Mouse (Mus musculus) CD4-positive, CD25-positive, alpha-beta regulatory T cell, adult 2 months (primary cell): ENCODE data around the gene Olfr1065.
"Not testable (repeated sequence)": the region's sequence is repeated elsewhere in the genome, so short reads cannot be mapped to it uniquely, and the experiment has no call there.

Experiments used
- DNase-seq: peaks from one replicate; pipeline ENCODE4 v3.0.0-alpha.2; 2012; ENCODE audit warnings: low read depth, low spot score

Gene Olfr1065

DNA sequence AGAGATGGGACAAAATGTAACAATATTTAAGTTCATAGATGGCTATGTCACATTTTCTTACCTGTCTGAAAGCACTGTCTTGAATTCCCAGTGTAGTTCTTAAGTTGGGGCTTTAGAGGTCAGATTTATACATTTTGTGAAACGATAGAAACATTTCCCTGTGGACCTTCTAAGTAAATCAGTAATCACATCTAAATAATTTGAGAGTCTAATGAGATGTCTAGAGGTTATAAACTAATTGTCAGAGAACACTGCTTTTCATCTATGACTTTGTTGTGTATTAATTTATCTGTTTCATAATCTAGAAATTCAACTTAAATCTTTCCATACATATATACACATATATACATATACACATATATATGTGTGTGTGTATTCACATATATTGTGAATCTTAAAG, at the start of gene Olfr1065:
Olfr1065 (minus strand) TSS at position 101 of the 400 bp plus-strand sequence.
- not testable (repeated sequence) for DNase-seq

DNA sequence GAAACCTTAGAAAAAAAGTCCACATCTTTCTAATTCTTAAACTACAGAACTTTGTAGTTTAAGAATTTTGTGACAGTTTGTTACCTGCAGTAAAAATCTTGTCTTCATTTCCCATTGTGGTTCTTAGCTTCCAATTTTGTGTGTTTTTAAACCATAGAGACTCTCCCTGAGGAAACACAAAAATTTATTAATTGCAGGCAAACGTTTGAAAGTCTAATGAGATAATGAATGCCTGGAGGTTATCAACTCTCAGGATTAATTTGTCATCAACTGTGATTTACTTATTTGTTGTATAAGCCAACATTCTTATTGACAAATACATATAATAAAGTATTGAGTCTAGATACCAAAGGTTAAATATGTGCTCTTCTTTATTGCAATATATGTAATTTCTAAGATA, 36.9 kb upstream of the Olfr1065 start, which contains the start of gene Olfr228:
Olfr228 (minus strand) TSS at position 101 of the 400 bp plus-strand sequence.
- no peak for DNase-seq

DNA sequence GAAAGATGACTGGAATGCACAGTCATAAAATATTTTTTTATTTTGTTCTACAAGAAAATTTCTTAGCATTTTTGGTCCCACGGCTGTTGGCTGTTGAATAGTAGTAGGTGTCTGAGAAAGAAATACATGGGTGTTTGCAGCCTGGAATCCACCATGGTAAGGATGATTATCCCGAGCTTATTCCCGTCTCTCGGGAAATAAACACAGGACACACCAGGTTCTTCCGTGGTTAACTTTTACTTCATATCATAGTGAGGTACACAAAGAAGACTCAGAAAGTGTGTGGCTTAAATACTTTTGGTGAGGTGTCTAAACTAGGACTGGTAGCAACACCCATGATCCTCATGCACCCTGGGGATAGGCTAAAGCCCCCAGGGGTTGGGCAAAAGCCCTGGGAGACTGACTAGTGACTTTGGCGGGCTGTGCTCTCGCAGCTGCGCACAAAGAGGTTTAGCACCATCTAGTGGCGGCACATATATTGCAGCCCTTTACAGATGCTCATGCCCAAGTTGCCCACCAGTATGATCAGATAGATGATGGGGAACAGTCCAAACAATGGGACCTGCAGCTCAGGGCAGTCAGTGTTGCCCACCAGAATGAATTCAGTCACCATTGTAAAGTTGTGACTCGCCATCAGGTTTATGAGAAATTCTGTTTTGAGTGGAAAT, 14.2 kb upstream of the Olfr1065 start:
- DNase-seq = peak; percentile 10

DNA sequence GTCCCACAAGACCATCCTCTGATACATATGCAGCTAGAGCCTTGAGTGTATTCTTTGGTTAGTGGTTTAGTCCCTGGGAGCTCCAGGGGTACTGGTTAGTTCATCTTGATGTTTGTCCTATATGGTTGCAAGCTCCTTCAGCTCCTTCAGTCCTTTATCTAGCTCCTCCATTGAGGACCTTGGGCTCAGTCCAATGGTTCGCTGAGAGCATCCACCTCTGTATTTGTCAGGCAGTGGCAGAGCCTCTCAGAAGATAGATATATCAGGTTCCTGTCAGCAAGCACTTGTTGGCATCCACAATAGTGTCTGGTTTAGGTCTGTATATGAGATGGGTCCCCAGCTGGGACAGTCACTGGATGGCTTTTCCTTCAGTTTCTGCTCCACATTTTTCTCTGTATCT, 10.0 kb upstream of the Olfr1065 start:
- no peak for DNase-seq

DNA sequence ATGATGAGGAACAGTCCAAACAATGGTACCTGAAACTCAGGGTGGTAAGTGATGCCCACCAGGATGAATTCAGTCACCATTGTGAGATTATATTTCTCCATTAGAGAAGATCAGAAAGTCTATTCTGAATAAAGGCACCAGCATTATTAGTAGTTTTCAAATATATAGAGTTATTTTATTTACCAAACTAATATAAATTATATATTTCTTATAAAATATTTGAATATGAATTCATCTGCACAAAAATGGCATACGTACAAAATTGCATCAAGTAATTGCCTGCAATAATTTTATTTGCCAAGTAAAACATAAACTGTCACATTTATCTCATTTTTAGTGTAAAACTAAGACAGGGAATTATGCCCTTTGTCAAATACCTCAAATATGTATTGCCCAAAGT, 5.8 kb upstream of the Olfr1065 start, which contains the start of gene Olfr1066:
Olfr1066 (minus strand) TSS at position 101 of the 400 bp plus-strand sequence.
- DNase-seq = no peak

DNA sequence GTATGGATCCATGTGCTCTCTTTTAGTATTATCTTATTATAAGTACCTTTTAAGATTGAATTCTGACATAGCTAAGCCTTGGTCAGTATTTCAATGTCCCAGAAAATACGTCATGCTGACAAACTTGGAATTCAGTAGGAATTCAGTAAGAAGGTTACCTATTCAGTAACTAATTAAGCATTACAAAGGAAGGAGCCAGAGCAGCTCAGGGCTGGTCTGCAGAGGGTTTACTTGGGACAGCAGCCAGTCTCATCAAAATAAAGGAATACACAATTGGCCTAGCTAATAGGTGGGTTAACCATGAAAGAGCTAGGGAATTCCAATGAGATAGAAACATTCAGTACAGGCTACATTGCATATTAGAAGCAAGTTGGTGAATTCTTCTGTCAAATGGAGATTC, 8.3 kb downstream of the Olfr1065 start:
- DNase-seq = not testable (repeated sequence)

DNA sequence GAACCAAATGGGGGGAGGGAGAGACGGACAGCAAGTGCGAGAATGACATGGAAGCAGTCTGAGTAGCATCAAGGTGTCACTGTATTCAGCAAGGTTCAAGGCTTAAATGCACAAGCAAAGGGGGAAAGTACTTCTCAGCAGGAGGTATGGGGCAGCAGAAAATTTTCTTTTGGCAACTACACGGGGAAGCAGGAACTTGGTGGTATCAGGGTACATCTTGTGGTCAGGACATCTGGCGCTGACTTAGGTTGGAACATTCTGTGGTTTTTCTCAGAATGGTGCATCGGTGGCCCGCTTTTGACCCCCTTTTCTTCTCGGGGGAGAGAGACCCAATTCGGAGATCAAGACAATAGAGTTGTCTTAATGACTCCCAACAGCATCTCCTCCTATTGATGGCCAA, 21.9 kb downstream of the Olfr1065 start:
- not testable (repeated sequence) for DNase-seq

DNA sequence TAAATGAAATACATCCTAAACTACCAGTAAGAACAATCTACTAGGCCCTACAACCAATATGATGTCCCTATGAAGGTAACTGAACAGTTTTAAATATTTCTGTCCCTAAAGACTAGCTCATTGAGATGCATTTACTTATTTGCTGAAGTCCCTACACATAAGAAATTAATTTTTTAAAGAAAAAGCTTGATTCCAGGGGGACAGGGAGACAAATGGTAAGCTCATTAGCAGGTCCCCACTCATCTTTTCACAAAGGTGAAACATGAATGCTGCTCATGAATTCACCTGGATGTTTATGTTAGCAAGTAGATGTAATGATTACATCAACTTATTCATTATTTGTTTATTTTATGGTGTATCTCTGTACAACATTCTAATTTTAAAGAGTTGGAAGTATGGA, 23.7 kb downstream of the Olfr1065 start, which contains the start of gene Olfr1062:
Olfr1062 (minus strand) TSS at position 101 of the 400 bp plus-strand sequence.
- not testable (repeated sequence) for DNase-seq

DNA sequence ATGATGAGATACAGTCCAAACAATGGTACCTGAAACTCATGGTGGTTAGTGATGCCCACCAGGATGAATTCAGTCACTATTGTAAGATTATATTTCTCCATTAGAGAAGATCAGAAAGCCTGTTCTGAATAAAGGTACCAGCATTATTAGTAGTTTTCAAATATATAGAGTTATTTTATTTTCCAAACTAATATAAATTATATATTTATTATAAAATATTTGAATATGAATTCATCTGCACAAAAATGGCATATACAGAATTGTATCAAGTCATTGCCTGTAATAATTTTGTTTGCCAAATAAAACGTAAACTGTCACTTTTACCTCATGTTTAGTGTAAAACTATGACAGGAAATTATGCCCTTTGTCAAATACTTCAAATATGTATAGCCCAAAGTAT, 36.4 kb downstream of the Olfr1065 start, which contains the start of gene Olfr1061:
Olfr1061 (minus strand) TSS at position 101 of the 400 bp plus-strand sequence.
- no peak for DNase-seq

DNA sequence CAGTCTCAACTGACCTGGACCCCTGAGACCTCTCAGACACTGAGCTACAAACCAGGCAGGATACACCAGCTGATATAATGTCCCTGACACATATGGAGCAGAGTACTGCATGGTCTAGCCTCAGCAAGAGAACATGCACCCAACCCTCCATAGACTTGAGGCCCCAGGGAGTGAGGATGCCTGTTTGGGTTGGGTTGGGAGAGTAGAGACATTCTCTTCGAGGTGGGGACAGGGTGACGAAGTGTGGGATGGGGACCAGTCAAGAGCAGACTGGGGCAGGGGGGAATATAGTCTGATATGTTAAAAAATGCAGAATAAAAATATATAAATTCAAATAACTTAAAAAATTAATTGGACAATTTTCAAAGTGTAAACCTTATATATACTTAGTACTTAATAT, 55.3 kb downstream of the Olfr1065 start:
- no peak for DNase-seq
